34 mouse cellular contexts compared by ENCODE assay signal in genomic region chr9:114517924-114518497, GRCm38 (mm10). TPM values are rescaled to one million over a fixed set of nuclear protein-coding genes. Genes with fewer than 3 reads are reported as not detected.
DNase-seq lines count a peak whose midpoint lies in the region; ATAC-seq and TF ChIP-seq lines count a peak whose summit lies in the region.
"Had no signal": no experiment of that assay in that cellular context is flagged by ENCODE, and none has a peak within 500 bp of the region (broad histone marks: within the 10 kb centered on the region; RNA-seq: fewer than 3 reads in every experiment).

No protein-coding gene starts in this region.

- no peak for TF ChIP-seq EP300 in ES-Bruce4 (IDR thresholded peaks at IDR 0.05; ENCODE audit: insufficient read depth, low read depth, low read length)
- no peak for TF ChIP-seq EP300 in liver, postnatal 0 days (IDR thresholded peaks at IDR 0.05; ENCODE audit: low read depth)

- no peak for DNase-seq in limb, embryonic 10.5 days (ENCODE audit: low spot score)
- no peak for DNase-seq in liver, postnatal 0 days
- DNase-seq in thymus, postnatal 36 days: no peak
- DNase-seq in embryonic facial prominence, embryonic 10.5 days (ENCODE audit: low spot score): no peak
- DNase-seq: adrenal gland, postnatal 10 days; adrenal gland, postnatal 36 days; cerebellum, adult 11 months; cerebellum, adult 8-10 months; cerebellum, postnatal 10 days; cerebellum, postnatal 36 days; embryo, embryonic 11 days; gastrocnemius, postnatal 10 days; gastrocnemius, postnatal 36 days; heart, adult 2 months; heart, postnatal 10 days; heart, postnatal 36 days; kidney, adult 18-20 months had no signal

- no peak overlapping the region for H3K4me3 ChIP-seq in limb, embryonic 15.5 days
- H3K4me3 ChIP-seq in limb, embryonic 10.5 days: no peak overlapping the region
- H3K4me3 ChIP-seq in ES-Bruce4 (ENCODE audit: low read depth, low read length): no peak overlapping the region
- H3K4me3 ChIP-seq in intestine, embryonic 15.5 days (replicated peaks): no peak overlapping the region
- H3K4me3 ChIP-seq in liver, postnatal 0 days (ENCODE audit: low read depth, low read length): no peak overlapping the region
- H3K4me3 ChIP-seq in embryonic facial prominence, embryonic 10.5 days: no peak overlapping the region
- H3K4me3 ChIP-seq: forebrain, embryonic 10.5 days; forebrain, embryonic 13.5 days; heart, adult 2 months; heart, embryonic 12.5 days; heart, embryonic 15.5 days; hindbrain, embryonic 10.5 days had no signal

- H3K9me3 ChIP-seq in limb, embryonic 15.5 days: peaks cover 8% of the 10 kb centered on the region; the same call in 1 of the 2 replicates
- H3K9me3 ChIP-seq in limb, embryonic 10.5 days (replicated peaks): peaks cover 16% of the 10 kb centered on the region
- H3K9me3 ChIP-seq in ES-Bruce4 (replicated peaks; ENCODE audit: control insufficient read depth, insufficient read depth, low read length, poor library complexity, severe bottlenecking): no peaks in the 10 kb centered on the region
- no peaks in the 10 kb centered on the region; the same call in 1 of the 2 replicates for H3K9me3 ChIP-seq in intestine, embryonic 15.5 days
- H3K9me3 ChIP-seq in liver, postnatal 0 days (ENCODE audit: low read length): peaks cover 5% of the 10 kb centered on the region; the same call in 1 of the 2 replicates
- peaks cover 18% of the 10 kb centered on the region for H3K9me3 ChIP-seq in embryonic facial prominence, embryonic 10.5 days

- 67% methylated on average over 13 of the region's 13 CpGs for WGBS in limb, embryonic 15.5 days
- WGBS in limb, embryonic 10.5 days: 87% methylated on average over 13 of the region's 13 CpGs
- 74% methylated on average over 13 of the region's 13 CpGs for WGBS in intestine, embryonic 15.5 days
- WGBS in liver, postnatal 0 days (ENCODE audit: insufficient replicate concordance): 70% methylated on average over 13 of the region's 13 CpGs
- 86% methylated on average over 13 of the region's 13 CpGs for WGBS in embryonic facial prominence, embryonic 10.5 days

- no peak for TF ChIP-seq POLR2A in ES-Bruce4 (IDR thresholded peaks at IDR 0.05; ENCODE audit: insufficient read depth, low read length)

- H3K9ac ChIP-seq in limb, embryonic 15.5 days: no peak overlapping the region
- no peak overlapping the region for H3K9ac ChIP-seq in ES-Bruce4 (ENCODE audit: low read depth, poor library complexity, severe bottlenecking)
- H3K9ac ChIP-seq in intestine, embryonic 15.5 days: no peak overlapping the region
- H3K9ac ChIP-seq in liver, postnatal 0 days (replicated peaks): no peak overlapping the region
- H3K9ac ChIP-seq: forebrain, embryonic 13.5 days; heart, embryonic 12.5 days; heart, embryonic 15.5 days; hindbrain, embryonic 14.5 days had no signal

- ATAC-seq in limb, embryonic 15.5 days (ENCODE audit: insufficient number of reproducible peaks, low FRiP score, low TSS enrichment, low read depth): no peak
- ATAC-seq in intestine, embryonic 15.5 days: no peak
- no peak for ATAC-seq in liver, postnatal 0 days
- ATAC-seq: CD4-positive, CD25-positive, alpha-beta regulatory T cell, adult 4 months; forebrain, embryonic 13.5 days; forebrain, embryonic 16.5 days; hindbrain, postnatal 0 days; inflammation-experienced regulatory T-cells, adult 6 months; Patski had no signal

- no peak for TF ChIP-seq CTCF in ES-Bruce4 (IDR thresholded peaks at IDR 0.05; ENCODE audit: low read depth, low read length)
- TF ChIP-seq CTCF in liver, postnatal 0 days (IDR thresholded peaks at IDR 0.05; ENCODE audit: low read depth): no peak

- 0 out of 2 replicates have a peak overlapping the region, but pooled peaks have one; percentile 27 for H3K27ac ChIP-seq in limb, embryonic 15.5 days
- H3K27ac ChIP-seq in limb, embryonic 10.5 days: no peak overlapping the region
- H3K27ac ChIP-seq in ES-Bruce4 (ENCODE audit: insufficient read depth, low read length): peak overlapping the region; percentile 91
- no peak overlapping the region for H3K27ac ChIP-seq in intestine, embryonic 15.5 days
- no peak overlapping the region for H3K27ac ChIP-seq in liver, postnatal 0 days (ENCODE audit: low read depth)
- H3K27ac ChIP-seq in embryonic facial prominence, embryonic 10.5 days (replicated peaks): no peak overlapping the region
- H3K27ac ChIP-seq: forebrain, embryonic 10.5 days; forebrain, embryonic 13.5 days; heart, adult 2 months; heart, embryonic 15.5 days; hindbrain, embryonic 10.5 days; hindbrain, embryonic 14.5 days; hindbrain, postnatal 0 days had no signal

- no peaks in the 10 kb centered on the region for H3K27me3 ChIP-seq in limb, embryonic 15.5 days
- no peaks in the 10 kb centered on the region for H3K27me3 ChIP-seq in limb, embryonic 10.5 days (ENCODE audit: low read depth, poor library complexity, severe bottlenecking)
- no peaks in the 10 kb centered on the region for H3K27me3 ChIP-seq in ES-Bruce4 (ENCODE audit: control insufficient read depth, insufficient read depth, low read length, poor library complexity, severe bottlenecking)
- no peaks in the 10 kb centered on the region for H3K27me3 ChIP-seq in intestine, embryonic 15.5 days (replicated peaks)
- H3K27me3 ChIP-seq in liver, postnatal 0 days (ENCODE audit: insufficient read depth, low read length): no peaks in the 10 kb centered on the region
- no peaks in the 10 kb centered on the region for H3K27me3 ChIP-seq in embryonic facial prominence, embryonic 10.5 days (replicated peaks; ENCODE audit: low read depth, poor library complexity, severe bottlenecking)
- H3K27me3 ChIP-seq: forebrain, embryonic 13.5 days; heart, embryonic 12.5 days; heart, embryonic 15.5 days; Patski had no signal

- peaks cover 12% of the 10 kb centered on the region for H3K4me1 ChIP-seq in limb, embryonic 15.5 days
- no peaks in the 10 kb centered on the region for H3K4me1 ChIP-seq in limb, embryonic 10.5 days
- H3K4me1 ChIP-seq in ES-Bruce4 (ENCODE audit: control insufficient read depth, insufficient read depth, low read length): peaks cover 6% of the 10 kb centered on the region
- peaks cover 19% of the 10 kb centered on the region for H3K4me1 ChIP-seq in intestine, embryonic 15.5 days (replicated peaks)
- H3K4me1 ChIP-seq in liver, postnatal 0 days (ENCODE audit: insufficient read depth): no peaks in the 10 kb centered on the region
- peaks cover 17% of the 10 kb centered on the region for H3K4me1 ChIP-seq in embryonic facial prominence, embryonic 10.5 days
- H3K4me1 ChIP-seq: forebrain, embryonic 13.5 days had no signal

- H3K4me2 ChIP-seq in limb, embryonic 15.5 days: no peak overlapping the region
- 0 out of 2 replicates have a peak overlapping the region, but pooled peaks have one; percentile 19 for H3K4me2 ChIP-seq in intestine, embryonic 15.5 days (replicated peaks)
- H3K4me2 ChIP-seq in liver, postnatal 0 days (ENCODE audit: low read depth, low read length): no peak overlapping the region
- H3K4me2 ChIP-seq: forebrain, embryonic 13.5 days; heart, embryonic 12.5 days; heart, embryonic 15.5 days; hindbrain, embryonic 14.5 days had no signal

- H3K36me3 ChIP-seq in limb, embryonic 15.5 days: peaks cover 9% of the 10 kb centered on the region; the same call in 1 of the 2 replicates
- H3K36me3 ChIP-seq in limb, embryonic 10.5 days: peaks cover 75% of the 10 kb centered on the region
- H3K36me3 ChIP-seq in ES-Bruce4 (ENCODE audit: control insufficient read depth, insufficient read depth, low read length, poor library complexity, severe bottlenecking): peaks cover 27% of the 10 kb centered on the region
- peaks cover 12% of the 10 kb centered on the region for H3K36me3 ChIP-seq in intestine, embryonic 15.5 days
- H3K36me3 ChIP-seq in liver, postnatal 0 days (replicated peaks; ENCODE audit: insufficient read depth, low read length): no peaks in the 10 kb centered on the region; the same call in 1 of the 2 replicates
- peaks cover 69% of the 10 kb centered on the region for H3K36me3 ChIP-seq in embryonic facial prominence, embryonic 10.5 days (replicated peaks)

RNA-seq across cellular contexts. Expression of gene C130032M10Rik, which starts 2.5 kb away (rescaled TPM):
- polyA plus RNA-seq in limb, embryonic 15.5 days (2015; fragmentation: Nextera tagmentation; extraction: Ambion mirVana): 5.5 and 6.6 TPM in 2 replicates
- polyA plus RNA-seq in limb, embryonic 10.5 days (2016; fragmentation: Nextera tagmentation; extraction: Ambion mirVana): 1.5 and 1.6 TPM in 2 replicates
- polyA plus RNA-seq in ES-Bruce4 (2011; ENCODE audit: insufficient read depth, insufficient read length, low read depth, missing spikeins): not detected in 2 replicates
- polyA plus RNA-seq in intestine, embryonic 15.5 days (2015; fragmentation: Nextera tagmentation; extraction: Ambion mirVana): 0.48 and 0.58 TPM in 2 replicates
- not detected in 2 replicates for polyA plus RNA-seq in liver, postnatal 0 days (2015; fragmentation: Nextera tagmentation; extraction: Ambion mirVana)
- polyA plus RNA-seq in embryonic facial prominence, embryonic 10.5 days (2016; fragmentation: Nextera tagmentation; extraction: Ambion mirVana): 1.0 and 1.2 TPM in 2 replicates
- polyA plus RNA-seq: C2C12; CD4-positive, CD25-positive, alpha-beta regulatory T cell, adult 4 months; cortical plate, adult 2 months; embryonic facial prominence, embryonic 11.5 days; forebrain, embryonic 13.5 days; forebrain, embryonic 16.5 days; heart, adult 2 months; hindbrain, embryonic 14.5 days; hindbrain, postnatal 0 days; inflammation-experienced regulatory T-cells, adult 6 months; Patski had no signal

RNA-seq across cellular contexts. Expression of gene Ccr4, which starts 13.3 kb away (rescaled TPM):
- polyA plus RNA-seq in limb, embryonic 15.5 days (2015; fragmentation: Nextera tagmentation; extraction: Ambion mirVana): 4.5 and 5.7 TPM in 2 replicates
- polyA plus RNA-seq in limb, embryonic 10.5 days (2016; fragmentation: Nextera tagmentation; extraction: Ambion mirVana): 0.06 TPM in 1 of 2 replicates, not detected in the other
- polyA plus RNA-seq in ES-Bruce4 (2011; ENCODE audit: insufficient read depth, insufficient read length, low read depth, missing spikeins): 0.57 and 1.4 TPM in 2 replicates
- 0.56 and 0.63 TPM in 2 replicates for polyA plus RNA-seq in intestine, embryonic 15.5 days (2015; fragmentation: Nextera tagmentation; extraction: Ambion mirVana)
- not detected in 2 replicates for polyA plus RNA-seq in liver, postnatal 0 days (2015; fragmentation: Nextera tagmentation; extraction: Ambion mirVana)
- polyA plus RNA-seq in embryonic facial prominence, embryonic 10.5 days (2016; fragmentation: Nextera tagmentation; extraction: Ambion mirVana): 0.10 TPM in 1 of 2 replicates, not detected in the other
- polyA plus RNA-seq: C2C12; cortical plate, adult 2 months; embryonic facial prominence, embryonic 11.5 days; forebrain, embryonic 10.5 days; forebrain, embryonic 13.5 days; forebrain, embryonic 16.5 days; heart, adult 2 months; heart, embryonic 12.5 days; heart, embryonic 15.5 days; hindbrain, embryonic 10.5 days; hindbrain, embryonic 14.5 days; hindbrain, postnatal 0 days; Patski had no signal

RNA-seq across cellular contexts. Expression of gene Trim71, which starts 46.2 kb away (rescaled TPM):
- 0.24 and 0.27 TPM in 2 replicates for polyA plus RNA-seq in limb, embryonic 15.5 days (2015; fragmentation: Nextera tagmentation; extraction: Ambion mirVana)
- 6.2 and 11.5 TPM in 2 replicates for polyA plus RNA-seq in limb, embryonic 10.5 days (2016; fragmentation: Nextera tagmentation; extraction: Ambion mirVana)
- polyA plus RNA-seq in ES-Bruce4 (2011; ENCODE audit: insufficient read depth, insufficient read length, low read depth, missing spikeins): 120 and 122 TPM in 2 replicates
- 4.1 TPM in 2 replicates for polyA plus RNA-seq in intestine, embryonic 15.5 days (2015; fragmentation: Nextera tagmentation; extraction: Ambion mirVana)
- 0.05 and 0.06 TPM in 2 replicates for polyA plus RNA-seq in liver, postnatal 0 days (2015; fragmentation: Nextera tagmentation; extraction: Ambion mirVana)
- polyA plus RNA-seq in embryonic facial prominence, embryonic 10.5 days (2016; fragmentation: Nextera tagmentation; extraction: Ambion mirVana): 7.8 and 9.4 TPM in 2 replicates
- polyA plus RNA-seq: CD4-positive, CD25-positive, alpha-beta regulatory T cell, adult 4 months; heart, adult 2 months; Patski had no signal

Comparison
In these comparisons a context has a peak if more than half of its experiments do, and no peak if none do; other contexts are left out.
1. H3K27ac ChIP-seq: peak in limb, embryonic 15.5 days (single experiment) and ES-Bruce4 (single experiment); none in limb, embryonic 10.5 days (single experiment), intestine, embryonic 15.5 days (single experiment), liver, postnatal 0 days (single experiment) and embryonic facial prominence, embryonic 10.5 days (single experiment).